Mouse (Mus musculus): Measurements from ENCODE around the gene Gm44790. TPM values are rescaled to one million over a fixed set of nuclear protein-coding genes. Genes with fewer than 3 reads are reported as not detected.

The Gm44790 gene
- total RNA-seq, 2 experiments from 2014 or later, result 0.59 TPM; not detected in 1

DNA sequence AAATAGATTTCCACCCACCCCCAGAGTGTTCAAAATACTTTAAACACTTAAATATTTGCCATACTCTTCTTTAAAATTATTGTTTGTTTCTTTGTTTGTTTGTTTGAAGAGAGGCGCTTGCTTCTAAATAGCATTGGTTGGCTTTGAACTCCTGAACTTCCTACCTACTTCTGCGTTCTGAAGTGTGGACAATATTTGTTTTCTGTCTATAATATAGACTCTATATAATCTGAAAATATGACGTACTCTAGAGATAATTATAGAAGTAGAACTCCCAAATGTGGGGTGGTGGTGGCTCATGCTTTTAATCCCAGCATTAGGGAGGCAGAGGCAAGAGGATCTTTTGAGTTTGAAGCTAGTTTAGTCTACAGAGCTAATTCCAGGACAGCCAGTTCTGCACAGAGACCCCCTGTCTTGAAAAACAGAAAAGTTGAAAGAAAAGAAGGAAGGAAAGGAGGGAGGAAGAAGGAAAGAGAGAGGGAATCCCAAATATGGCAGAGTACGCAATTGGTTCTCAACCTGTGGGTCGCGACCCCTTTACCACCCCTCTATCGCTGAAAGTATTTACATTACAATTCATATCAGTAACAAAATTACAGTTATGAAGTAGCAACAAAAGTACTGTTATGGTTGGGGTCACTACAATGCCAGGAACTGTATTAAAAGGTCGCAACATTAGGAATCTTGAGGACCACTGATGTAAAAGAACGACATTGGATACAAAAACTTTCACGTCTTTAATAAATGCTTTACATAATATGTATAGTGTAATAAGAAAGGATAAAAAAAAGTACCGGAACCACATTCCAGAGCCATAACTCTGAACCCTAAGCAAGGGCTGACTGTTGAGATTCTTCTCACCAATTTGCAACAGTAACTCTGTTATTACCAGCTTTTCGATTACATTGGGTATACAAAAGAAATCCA, 23.5 kb upstream of the Gm44790 start:
- no peak for DNase-seq (ENCODE audit: extremely low spot score in 1 of 2, low spot score in 2 of 2)

DNA sequence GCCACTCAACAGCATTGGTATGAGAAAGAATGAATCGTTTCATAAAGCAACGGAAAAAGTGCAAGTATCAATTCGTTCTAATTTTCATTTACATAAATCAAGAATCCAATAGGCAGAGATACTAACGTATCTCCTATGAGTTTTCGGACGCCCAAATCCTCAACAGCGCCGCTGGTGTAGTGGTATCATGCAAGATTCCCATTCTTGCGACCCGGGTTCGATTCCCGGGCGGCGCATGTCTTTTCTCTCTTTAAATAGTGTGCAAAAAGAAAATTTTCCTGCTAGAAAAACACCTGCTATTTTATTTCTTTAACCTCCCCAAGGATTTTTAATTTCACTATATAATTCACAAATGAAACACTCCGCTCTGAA, 22.7 kb upstream of the Gm44790 start:
- intact Hi-C loops (cut with DNase I), result loop anchor here (5.0 to 10.0 kb wide), 2 partner anchors 36 to 459 kb away; partner anchors contain the start of gene Fam136a
- peak; percentile 80 to 88 for DNase-seq (ENCODE audit: extremely low spot score in 1 of 2, low spot score in 2 of 2)

More for the DNA sequence above, 23.5 kb upstream of the Gm44790 start:
- intact Hi-C loops (cut with DNase I), result loop anchor here (5.0 to 10.0 kb wide), 2 partner anchors 36 to 458 kb away; partner anchors contain the start of gene Fam136a

DNA sequence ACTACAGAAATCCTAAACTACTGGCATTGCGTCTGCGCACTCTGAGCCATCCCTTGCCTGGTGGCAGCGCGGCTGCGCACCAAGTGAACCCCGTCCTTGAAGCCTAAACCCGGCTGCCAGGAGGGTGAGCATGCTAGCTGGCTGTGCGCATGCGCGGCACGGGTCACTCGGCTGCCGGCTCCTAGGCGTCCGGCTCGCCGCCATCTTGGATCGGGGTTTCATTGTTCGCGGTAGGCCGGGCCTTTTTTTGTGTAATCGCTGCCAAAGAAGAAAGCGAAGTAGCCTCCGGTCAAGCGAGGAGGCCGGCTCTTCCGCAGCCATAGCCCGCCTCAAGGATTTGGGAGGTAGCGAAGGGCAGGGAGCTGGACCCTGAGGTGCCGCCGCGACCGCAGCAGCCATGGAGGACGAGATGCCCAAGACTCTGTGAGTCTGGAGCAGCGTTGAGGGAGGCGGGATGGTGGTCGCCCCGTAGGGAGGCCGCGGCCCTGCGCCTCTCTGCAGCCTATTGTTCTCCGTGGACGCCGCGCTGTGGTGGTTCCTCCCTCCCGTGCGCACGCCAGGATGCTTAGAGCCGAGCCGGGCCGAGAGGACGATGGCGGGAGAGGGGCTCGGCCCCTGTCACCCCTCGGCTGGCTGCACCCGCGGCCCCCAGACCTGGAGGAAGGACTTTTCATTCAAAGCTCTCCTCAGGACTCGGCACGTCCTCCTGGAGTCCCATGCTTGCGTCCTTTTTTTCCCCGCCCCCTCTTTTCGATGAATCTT, 22.2 kb upstream of the Gm44790 start, which contains the start of gene Tia1:
Tia1 (plus strand) TSS at position 120 of the 762 bp plus-strand sequence.
- intact Hi-C loops (cut with DNase I), result loop anchor here (5.0 to 10.0 kb wide), 2 partner anchors 37 to 459 kb away; partner anchors contain the start of gene Fam136a
- peak; percentile 98 to 99 for DNase-seq (ENCODE audit: extremely low spot score in 1 of 2, low spot score in 2 of 2)

DNA sequence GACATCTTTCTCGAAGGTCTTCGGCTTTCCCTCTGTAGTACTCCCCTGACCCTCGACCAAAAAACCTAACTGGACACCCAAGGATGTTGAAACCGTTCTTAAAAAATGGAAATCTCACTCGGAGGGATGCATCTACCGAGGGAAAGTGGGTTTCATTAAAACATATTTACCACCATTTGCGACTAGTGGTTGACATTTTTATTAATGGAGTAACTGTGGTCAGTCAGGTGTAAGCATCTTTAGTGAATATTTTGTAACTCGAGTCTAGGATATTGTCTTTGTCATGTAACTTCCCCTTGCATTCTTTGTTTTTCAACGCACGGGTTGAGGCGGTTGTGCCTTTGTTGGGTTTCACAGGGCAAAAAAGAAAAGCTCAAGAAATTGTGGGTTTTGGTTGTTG, 21.5 kb upstream of the Gm44790 start:
- intact Hi-C loops (cut with DNase I), result loop anchor here (5.0 to 10.0 kb wide), 2 partner anchors 38 to 460 kb away; partner anchors contain the start of gene Fam136a
- DNase-seq (ENCODE audit: extremely low spot score in 1 of 2, low spot score in 2 of 2), result no peak

DNA sequence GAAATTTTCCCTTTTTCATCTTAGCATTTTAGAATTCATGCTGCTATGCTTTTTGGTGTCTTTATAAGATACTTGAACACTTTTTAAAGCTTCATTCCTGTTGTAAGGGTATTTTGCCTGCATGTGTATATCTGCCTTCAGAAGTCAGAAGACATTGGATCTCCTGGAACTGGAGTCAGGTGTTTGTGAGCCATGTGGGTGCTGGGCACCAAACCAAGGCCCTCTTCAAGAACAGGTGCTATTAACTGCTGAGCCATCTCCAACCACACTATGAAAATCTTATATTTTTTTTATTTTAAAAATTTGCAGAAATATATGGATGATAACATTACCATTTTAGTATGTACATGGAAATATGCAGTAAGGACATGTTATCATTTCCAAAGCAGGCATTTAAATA, 20.2 kb upstream of the Gm44790 start:
- DNase-seq (ENCODE audit: extremely low spot score in 1 of 2, low spot score in 2 of 2), result no peak
- intact Hi-C loops (cut with DNase I), result loop anchor here (10.0 kb wide), 1 partner anchor 462 kb away; no protein-coding TSS in a partner anchor

DNA sequence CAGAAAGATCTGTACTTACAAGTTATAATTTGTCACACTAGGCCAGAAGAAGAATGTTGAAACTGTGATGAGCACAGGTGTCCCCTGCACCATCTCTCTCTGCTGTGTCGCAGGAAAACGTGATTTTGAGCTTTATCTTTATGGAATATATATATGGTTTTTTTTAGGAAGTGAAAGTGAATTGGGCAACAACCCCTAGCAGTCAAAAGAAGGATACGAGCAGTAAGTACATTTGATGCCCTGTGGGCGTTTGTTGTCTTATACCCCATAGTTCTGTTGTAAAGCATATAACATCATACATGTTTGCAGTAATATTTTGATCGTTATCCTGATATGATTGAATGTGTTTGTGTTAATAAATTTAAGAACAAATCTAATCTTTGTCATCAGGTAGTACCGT, 7.7 kb upstream of the Gm44790 start:
- intact Hi-C loops (cut with DNase I), result no loop called here
- DNase-seq (ENCODE audit: extremely low spot score in 1 of 2, low spot score in 2 of 2), result no peak

DNA sequence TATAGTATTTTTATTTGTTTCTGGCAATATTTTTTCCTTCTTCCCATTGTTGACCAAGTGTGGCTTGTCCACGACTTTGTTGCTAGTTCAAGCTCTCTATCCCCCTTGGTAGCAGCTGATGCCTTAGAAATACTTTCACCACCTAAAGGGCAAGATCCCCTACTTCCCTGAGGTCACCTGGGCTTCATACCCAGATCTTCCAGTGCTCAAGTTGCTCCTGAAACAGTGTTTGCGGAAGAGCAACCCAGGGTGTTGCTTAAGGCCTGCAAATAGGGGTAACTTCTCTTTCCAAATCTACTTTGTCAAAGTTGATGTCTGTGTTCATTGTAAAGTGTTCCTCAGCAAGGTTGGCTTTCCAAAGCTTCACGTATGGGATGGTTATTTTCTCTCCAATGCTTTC, 7.2 kb upstream of the Gm44790 start:
- no peak for DNase-seq (ENCODE audit: extremely low spot score in 1 of 2, low spot score in 2 of 2)
- intact Hi-C loops (cut with DNase I), result no loop called here

DNA sequence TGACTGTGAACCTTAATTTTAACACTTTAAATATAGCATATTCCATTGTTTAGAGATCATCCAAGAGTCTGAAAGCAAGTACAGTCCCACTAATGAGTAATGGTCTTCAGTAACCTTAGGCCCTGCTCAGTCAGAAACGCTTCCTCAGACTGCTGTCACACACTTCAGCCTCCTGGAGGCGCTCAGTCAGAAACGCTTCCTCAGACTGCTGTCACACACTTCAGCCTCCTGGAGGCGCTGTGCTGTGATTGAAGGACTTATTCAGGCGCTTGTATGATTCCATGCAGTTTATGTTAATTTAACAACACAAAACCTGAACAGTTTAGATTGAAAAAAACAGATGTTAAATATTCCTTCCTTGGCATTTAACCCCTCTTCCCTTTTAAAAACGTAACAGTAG, 6.0 kb upstream of the Gm44790 start:
- intact Hi-C loops (cut with DNase I), result no loop called here
- peak in 1 of 2 experiments; percentile 28 for DNase-seq (ENCODE audit: extremely low spot score in 1 of 2, low spot score in 2 of 2)

DNA sequence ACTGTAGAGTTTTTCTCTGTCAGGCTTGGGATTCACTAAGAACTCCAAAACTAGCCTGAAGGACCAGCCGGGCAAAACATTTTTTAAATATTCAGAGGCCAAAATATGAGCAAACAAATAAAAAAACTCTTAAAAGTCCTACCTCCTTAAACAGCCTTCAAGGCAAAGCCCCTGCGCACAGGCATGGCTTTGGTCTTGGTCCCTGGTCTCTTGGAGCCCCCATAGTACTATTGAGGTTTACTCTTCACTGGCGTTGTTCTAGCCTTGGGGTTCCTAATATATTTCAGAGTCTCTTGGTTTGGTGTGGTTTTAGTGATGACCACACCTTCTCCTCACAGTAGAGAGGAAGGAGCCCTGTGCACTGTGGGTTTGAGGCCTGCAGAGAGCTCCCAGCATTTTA, 5.1 kb downstream of the Gm44790 start:
- intact Hi-C loops (cut with DNase I), result no loop called here
- no peak for DNase-seq (ENCODE audit: extremely low spot score in 1 of 2, low spot score in 2 of 2)

DNA sequence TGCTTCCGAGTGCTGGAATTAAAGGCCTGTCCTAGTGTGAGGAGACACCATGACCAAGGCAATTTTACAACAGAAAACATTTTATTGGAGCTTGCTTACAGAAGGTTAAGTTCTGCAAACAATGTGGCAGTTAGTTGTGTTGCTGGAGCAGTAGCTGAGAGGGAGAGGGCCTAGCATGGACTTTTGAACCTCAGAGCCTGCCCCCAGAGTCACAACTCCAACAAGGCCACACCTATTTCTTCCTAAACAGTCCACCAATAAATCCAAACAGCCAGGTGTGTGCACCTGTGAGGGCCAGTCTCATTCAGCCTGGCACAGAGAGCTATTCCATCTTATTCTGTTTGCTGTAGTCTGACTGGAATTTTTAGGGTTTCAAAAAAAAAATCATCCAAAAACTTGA, 7.2 kb downstream of the Gm44790 start:
- DNase-seq (ENCODE audit: extremely low spot score in 1 of 2, low spot score in 2 of 2), result no peak
- intact Hi-C loops (cut with DNase I), result no loop called here

DNA sequence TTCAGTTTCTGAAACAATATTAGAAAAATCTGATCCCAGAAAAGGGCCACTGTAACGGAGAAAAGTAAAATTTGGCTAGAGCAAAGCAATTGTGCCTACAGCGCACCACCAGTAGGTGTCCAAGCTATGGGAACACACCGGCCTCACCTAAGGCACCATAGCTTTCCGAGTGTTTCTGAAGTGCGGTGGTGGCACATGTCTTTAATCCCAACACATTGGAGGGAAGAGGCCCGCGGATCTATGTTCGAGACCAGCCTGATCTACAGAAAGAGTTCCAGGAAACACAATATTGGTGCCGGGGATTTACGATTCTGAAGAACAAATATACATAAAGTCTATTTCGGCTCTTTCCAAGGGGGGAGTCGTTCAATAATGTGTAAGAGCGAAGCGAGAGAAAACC, 11.3 kb downstream of the Gm44790 start:
- peak; percentile 32 to 55 for DNase-seq (ENCODE audit: extremely low spot score in 1 of 2, low spot score in 2 of 2)
- intact Hi-C loops (cut with DNase I), result no loop called here

DNA sequence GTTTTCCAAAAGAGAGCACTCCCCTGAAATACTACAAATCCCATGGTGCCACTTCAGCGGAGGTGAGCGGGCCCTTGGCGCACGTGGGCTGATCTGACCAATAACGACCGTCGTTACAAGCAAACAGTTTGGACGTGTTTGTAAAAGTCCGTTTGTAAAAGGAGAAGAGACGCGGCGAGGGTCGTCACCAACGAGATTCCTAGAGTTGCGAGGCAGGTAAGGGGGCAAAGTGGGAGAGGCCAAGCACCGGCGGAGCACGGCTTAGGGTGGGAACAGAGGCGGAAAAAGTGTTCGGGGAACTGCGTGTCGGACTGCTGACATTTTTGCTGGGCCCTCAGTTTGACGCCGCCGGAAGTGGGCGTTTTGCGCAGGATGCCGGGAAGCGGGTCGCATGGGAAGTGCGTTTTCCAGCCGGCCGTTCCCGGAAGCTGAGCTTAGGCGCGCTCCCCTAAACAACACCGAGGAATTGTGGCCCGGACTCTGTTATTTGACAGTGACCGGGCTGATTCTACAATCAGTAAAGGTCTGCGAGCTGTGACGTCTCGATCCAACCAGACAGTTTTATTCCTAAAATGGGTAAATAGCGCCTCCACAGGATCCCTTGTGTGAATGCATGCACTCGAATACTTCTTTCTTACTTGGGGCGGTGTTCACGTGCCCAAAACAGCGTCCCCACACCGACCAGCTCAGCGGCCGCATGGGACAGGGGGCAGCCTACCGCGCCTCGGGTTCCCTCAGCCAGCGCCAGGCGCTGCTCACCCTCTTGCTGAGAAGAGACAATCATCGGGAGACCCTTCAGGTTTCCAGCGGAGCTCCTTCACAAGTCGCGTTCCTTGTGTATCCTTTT, 12.0 kb downstream of the Gm44790 start, which contains the start of gene C87436:
C87436 (plus strand) TSS at position 103 of the 847 bp plus-strand sequence.
- peak; percentile 92 to 96 for DNase-seq (ENCODE audit: extremely low spot score in 1 of 2, low spot score in 2 of 2)
- intact Hi-C loops (cut with DNase I), result no loop called here

DNA sequence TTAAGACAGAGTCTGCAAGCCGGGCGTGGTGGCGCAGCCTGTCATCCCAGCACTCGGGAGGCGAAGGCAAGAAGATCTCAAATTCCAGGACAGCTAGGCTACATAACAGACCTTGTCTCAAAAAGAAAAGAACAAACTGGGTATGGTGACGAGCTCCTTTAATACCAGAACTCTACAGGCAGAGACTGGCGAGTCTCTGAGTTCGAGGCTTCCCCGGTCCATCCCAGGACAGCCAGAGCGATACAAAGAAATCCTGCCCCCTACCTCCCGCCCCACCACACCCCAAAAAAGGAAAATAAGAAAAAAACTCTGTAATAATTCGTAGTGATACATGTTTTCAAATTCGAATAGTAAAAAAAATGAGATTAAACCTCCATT, 12.7 kb downstream of the Gm44790 start:
- intact Hi-C loops (cut with DNase I), result no loop called here
- no peak for DNase-seq (ENCODE audit: extremely low spot score in 1 of 2, low spot score in 2 of 2)

DNA sequence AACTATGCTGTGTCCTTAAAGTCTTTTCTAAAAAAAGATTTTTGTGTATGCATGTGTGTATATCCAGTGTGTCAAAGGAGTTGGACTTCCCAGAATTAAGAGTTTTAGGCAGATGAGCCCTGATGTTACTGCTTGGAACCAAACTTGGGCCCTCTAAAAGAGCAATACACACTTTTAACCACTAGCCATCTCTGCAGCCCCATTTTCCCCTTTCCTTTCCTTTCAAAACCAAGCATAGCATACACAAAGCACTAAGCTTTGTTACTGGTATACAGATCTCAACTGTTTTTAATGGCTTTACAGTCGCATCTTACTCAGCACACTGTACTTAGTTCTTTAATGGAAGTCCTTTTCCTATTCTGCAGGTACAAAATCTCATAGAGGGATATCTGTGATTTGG, 13.1 kb downstream of the Gm44790 start:
- no peak for DNase-seq (ENCODE audit: extremely low spot score in 1 of 2, low spot score in 2 of 2)
- intact Hi-C loops (cut with DNase I), result no loop called here

DNA sequence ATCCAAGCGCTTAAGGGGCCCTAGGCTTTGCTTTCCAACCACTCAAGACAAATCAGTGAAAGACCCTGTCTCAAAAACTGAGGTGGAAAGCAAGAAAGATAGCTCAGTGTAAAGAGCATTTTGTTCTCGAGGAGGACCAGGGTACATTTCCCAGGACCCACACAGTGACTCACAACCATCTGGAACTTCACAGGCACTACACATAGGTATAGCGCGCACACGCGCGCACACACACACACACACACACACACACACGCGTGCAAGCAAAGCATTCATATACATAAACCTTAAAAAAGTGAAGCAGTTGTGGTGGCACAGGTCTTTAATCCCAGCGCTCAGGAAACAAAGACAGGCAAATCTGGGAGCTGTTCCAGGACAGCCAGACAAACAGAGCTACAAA, 15.1 kb downstream of the Gm44790 start:
- intact Hi-C loops (cut with DNase I), result no loop called here
- DNase-seq (ENCODE audit: extremely low spot score in 1 of 2, low spot score in 2 of 2), result no peak

DNA sequence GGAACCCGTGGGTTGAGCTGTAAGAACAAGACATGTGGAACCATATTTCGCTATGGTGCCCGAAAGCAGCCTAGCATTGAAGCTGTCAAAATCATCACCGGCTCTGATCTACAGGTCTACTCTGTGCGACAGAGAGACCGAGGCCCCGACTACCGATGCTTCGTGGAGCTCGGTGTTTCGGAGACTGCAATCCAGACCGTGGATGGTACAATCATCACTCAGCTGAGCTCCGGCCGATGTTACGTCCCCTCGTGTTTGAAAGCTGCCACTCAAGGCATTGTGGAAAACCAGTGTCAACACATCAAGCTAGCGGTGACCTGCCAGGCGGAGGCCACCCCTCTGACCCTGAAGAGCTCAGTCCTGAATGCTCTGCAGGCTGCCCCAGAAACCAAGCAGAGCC, 19.1 kb downstream of the Gm44790 start:
- intact Hi-C loops (cut with DNase I), result no loop called here
- no peak for DNase-seq (ENCODE audit: extremely low spot score in 1 of 2, low spot score in 2 of 2)

DNA sequence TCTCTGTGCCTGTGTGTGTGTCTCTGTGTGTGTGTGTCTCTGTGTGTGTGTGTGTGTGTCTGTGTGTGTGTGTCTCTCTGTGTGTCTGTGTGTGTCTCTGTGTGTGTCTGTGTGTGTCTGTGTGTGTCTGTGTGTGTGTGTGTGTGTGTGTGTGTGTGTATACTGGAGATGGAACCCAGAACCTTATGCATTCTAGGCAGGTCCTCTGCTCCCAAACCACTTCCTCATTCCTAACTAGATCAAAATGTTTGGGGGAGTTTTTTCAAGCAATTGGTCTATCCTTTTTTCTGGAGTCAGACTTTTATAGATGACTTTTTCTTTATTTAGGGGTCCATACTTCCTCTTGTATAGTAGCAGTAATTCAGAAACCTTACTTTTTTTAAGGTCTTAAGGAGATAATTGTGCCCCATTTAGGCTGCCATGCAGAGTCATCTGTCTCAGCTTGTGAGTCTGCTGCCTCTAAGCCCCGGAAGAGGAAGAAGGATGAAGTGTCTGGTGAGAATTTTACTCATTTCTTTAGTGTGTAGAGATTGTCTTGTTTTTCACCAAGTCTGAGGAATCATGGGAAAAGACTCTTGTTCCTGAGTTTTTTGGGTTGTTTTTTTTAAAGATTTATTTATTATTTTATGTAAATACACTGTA, 20.6 kb downstream of the Gm44790 start:
- intact Hi-C loops (cut with DNase I), result no loop called here
- DNase-seq (ENCODE audit: extremely low spot score in 1 of 2, low spot score in 2 of 2), result no peak

DNA sequence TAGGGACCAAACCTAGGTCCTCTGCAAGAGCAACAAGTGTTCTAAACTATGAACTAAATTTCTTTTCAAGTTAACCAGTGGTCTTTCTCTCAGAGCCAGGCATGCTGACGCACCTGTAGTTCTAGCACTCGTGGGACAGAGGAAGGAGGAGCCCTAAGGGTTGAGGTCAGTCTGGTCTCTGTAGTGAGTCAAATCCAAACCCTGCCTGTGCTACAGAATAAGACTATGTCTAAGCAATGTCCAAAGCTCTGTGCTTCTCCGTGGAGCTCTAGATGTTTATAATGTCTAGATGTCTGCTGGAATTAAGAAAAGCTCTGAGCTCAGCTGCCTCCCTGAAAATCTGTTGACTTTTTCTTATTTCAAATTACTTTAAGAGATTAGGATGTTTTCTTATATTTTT, 30.3 kb downstream of the Gm44790 start:
- DNase-seq (ENCODE audit: extremely low spot score in 1 of 2, low spot score in 2 of 2), result no peak
- intact Hi-C loops (cut with DNase I), result no loop called here
